Mouse (Mus musculus): ENCODE results near the gene Stard3. TPM values are rescaled to one million over a fixed set of nuclear protein-coding genes. Genes with fewer than 3 reads are reported as not detected.
A peak's percentile ranks its signal among the peaks of the same experiment; 100 is the strongest.

The Stard3 gene
- total RNA-seq, 1 experiment from 2014 or later: 14.2 TPM

DNA sequence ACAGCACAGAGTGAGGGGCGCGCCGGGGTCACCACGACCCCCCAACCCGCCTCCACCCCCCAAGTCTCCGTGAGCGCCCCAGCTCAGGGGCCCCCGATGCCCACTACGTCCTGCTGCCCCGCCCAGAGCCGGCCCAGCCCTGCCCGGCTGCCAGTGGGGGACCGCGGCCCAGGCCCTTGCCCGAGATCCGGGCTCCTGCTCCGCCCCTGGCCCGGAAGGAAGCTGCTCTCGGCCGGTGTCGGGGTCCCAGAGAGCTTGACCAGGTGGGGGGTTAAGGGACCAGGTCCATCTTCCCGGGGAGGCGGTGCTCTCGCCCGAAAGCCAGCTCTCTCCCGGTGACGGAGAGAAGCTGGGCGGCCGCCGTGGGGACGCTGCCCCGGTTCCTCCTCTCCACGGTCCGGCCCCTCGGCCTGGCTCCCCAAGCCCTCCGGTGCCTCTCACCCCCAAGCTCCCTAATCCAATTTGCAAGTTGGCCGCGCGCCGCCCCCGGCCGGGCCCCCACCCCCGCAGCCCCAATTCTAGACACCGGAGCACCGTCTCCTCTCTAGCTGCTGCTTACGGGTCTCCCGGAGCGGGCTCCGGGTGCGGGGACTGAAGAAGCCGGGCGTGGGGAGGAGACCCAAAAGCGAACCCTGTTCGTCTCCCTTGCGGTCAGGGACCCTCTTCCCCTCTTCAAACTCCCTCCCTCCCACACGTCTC is 29.6 kb upstream of the Stard3 start:
- ATAC-seq (replicated peaks; ENCODE audit: low read depth, poor library complexity, severe bottlenecking): no peak

DNA sequence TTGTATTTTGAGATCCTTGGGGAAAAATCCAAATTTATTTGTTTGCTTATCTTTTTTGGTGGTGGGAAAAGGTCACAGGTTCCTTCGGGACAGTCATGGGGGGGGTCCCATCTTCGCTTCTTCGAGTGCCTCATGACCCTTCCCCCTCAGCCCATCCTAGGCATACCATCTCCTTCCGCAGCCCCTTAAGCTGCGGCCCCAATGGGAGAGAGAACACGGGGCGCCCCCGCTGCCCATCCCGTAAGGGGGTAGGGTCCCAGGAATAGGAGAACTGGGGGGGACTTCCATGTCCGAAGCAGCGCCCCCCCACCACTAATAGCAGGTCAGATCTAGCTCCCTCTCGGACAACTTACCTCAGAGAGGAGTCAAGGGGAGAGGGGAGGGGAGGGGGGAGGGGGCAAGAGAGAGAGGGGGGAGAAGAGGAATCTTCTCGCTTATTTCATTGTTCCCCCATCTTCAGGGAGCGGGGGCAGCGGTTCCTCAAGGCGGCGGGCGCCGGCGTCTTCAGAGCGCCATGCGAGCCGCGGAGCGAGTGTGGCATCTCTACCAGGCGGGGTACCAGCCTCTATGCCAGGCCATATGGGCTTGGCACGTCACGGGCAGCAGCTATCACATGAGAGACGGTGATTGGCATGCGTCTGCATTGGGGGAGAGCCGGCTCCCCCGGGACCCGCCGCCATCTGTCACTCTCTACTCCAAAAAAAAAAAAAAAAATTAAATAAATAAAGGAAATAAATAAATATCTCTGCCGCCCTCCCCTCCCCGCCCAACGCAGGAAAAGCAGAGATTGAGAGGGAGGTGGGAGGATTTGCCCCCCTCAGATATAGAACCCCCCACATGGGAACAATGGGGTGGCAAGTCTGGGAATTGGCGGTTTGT is 28.8 kb upstream of the Stard3 start, which contains the start of gene Neurod2:
TSS of gene Neurod2 (minus strand) at position 568 of the 879 bp plus-strand sequence.
- ATAC-seq (replicated peaks; ENCODE audit: low read depth, poor library complexity, severe bottlenecking): no peak

DNA sequence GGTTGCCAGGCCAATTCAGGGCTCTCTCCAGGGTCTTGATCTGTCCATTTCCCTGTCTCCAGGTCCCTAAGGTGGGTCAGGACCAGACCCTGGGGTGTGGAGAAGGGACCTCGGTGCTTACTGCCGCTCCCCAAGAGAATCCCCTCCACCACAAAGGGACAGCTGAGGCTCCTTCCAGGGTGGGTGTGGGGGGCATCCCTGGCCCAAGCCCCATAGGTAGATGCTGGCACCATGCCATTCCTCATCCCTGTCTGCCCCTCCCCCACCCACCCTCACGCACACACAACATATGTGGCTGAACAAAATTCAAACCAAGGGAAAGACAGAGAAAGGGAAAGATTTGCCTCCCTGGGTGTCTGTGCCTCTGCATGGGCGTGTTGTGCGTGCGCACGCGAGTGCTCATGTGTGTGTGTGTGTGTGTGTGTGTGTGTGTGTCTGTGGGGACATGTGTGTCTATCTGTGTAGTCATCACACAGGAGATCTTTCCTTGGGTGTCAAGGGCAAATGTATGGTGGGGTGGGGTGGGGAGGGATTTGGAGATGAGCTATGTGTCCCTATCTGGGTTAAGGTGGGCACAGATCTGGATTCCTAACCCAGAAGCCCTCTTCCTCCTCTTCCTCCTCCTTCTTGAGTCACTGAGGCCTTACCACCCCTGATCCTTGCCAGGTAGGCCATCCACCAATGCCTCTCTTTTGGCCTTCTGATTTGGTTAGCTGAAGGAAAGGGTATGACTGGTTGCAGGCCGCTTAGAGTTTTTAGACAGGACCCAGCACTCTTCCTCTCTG is 28.0 kb upstream of the Stard3 start:
- no peak for ATAC-seq (replicated peaks; ENCODE audit: low read depth, poor library complexity, severe bottlenecking)

DNA sequence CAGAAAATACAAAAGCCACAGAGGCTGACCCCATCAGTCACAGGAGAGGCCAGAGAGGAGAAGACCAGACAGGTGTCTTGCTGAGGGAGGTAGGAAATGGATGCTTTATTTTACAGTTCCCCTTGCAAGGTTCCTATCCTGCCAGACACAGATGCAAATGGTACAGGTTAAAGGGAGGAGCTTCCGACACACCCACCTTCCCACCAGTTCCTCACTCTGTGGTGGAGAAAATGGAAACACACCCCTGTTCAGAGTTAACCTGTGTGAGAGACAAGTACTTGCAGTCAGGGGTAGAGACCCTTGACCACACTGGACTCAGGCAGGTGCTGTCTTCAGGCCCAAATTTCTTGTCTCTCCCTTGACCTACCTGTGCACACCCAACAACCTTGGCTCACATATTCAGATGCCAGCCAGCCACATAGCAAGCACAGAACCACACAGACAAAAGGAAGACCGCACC is 27.4 kb upstream of the Stard3 start:
- no peak for ATAC-seq (replicated peaks; ENCODE audit: low read depth, poor library complexity, severe bottlenecking)

DNA sequence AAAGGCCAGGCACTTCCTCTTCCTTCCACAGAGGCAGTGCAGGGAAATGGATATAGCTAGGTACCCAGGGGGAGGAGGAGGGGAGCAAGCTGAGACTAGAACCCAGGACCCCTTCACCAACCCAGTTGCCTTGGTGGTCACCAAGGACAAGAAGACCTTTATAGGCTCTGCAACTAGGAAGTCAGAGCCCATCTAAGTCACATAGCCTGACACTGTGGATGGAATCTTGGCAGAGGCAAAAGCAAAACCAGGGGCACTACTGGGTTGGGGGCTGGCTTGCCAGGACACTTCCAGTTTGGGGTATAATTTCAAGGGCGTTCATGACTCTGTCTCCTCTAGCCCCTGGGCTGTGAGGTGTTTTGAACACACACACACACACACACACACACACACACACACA is 26.8 kb upstream of the Stard3 start:
- no peak for ATAC-seq (replicated peaks; ENCODE audit: low read depth, poor library complexity, severe bottlenecking)

DNA sequence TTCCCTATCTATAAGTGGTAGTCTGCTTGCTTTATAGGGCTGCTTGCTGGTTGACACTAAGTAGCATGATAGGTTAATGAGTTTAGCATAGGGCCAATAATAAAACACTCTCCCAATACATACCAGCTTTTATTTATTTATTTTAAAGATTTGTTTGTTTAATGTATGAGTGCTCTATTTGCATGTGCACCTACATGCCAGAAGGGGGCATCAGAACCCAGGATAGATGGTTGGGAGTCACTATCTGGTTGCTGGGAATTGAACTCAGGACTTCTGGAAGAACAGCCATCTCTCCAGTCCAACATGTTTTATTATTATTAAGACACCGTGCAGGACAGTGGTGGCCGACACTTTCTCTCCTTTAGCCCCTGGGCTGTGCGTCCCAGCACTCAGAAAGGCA is 26.0 kb upstream of the Stard3 start:
- no peak for ATAC-seq (replicated peaks; ENCODE audit: low read depth, poor library complexity, severe bottlenecking)

DNA sequence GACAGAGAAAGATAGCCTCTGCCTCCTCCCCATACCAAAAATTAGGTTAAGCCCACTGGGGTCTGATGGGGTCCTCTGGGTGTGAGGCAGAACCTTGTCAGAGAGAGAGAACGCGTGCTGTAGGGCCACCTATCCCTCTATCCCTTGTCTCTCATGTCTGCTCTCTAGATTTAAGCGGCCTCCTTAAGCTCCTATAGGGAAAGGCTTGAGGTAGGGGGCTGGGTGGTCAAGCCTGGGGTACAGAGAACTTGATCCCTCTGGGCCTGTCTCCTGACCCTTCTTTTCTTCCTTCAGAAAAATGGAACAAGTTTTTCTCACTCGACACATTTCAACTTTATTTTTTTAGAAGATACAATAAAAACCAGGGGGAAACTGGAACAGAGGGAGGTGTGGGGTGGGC is 25.3 kb upstream of the Stard3 start:
- ATAC-seq (replicated peaks; ENCODE audit: low read depth, poor library complexity, severe bottlenecking): no peak

DNA sequence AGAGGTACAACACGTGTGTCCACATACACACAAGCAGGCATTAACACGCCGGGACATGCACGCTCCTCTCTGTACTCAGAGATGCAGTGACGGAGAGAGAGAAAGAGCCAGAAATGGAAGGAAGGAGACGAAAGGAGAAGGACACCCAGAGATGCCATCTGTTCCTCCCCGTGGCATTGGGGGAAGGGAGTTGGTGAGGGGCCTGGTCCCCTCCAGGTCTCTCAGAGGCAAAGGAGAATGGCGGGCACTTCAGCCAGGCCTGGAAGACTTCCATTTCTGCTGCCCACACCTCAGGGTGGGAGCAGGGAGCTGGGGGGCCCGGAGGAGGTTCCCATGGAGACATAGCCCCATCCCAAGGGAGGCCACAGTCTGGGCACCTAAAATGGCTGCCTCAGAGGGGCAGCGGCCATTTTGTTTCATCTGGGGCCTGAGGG is 24.9 kb upstream of the Stard3 start:
- no peak for ATAC-seq (replicated peaks; ENCODE audit: low read depth, poor library complexity, severe bottlenecking)

DNA sequence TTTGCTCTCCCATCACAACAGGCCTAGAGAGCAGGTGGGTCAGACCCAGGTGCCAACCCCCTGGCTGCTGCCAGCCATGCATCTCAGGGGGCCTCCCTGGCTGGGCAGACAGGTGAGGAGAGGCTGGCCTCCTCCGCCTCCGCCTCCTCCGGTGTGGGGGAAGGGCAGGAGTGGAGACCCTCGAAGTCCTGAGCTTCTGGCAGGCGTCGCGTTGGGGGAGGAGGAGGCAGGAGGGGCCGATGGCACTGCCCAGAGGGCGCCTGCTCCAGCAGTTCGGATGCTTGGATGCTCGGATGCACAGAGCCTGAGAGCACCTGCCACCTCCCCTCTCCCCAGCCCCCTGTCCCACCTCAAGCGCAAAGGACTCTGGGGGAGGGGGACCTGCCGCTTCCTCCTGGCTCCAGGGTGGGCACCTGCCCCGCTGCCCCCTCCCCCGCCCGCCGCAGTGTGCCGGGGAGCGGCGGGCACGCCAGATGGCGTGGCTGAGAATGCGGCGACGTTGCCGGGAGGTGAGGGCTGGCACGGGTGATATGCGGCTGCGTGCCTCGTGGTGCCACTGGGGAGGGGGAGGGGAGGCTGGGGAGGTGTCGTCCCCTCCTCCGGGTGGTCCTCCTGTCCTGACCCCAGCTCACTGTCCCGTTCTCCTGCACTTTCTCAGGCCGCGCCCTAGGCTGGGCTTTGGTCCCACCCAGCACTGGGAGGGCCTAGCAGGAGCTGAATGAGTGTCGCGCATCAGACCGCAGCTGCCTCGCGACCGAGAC is 24.0 kb upstream of the Stard3 start:
- no peak for ATAC-seq (replicated peaks; ENCODE audit: low read depth, poor library complexity, severe bottlenecking)

DNA sequence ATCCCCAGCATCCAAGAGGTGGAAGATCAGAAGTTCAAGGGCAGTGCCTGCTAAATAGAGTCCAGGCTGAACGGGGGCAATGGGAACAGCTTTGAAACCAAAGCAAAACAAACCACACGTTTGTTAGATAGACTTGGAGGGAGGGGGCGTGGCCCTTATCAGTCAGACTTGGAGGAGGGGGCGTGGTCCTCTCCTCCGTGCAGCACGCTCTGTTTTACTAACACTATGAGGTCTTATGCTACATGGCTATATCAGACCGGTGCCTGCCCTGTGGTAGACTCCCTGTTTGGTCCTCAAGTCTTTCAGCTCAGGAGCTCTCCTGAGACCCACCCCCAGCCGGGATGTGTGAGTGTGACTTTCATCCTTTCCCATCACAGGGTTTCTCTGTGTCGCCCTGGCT is 22.9 kb upstream of the Stard3 start:
- ATAC-seq (replicated peaks; ENCODE audit: low read depth, poor library complexity, severe bottlenecking): peak; percentile 41

DNA sequence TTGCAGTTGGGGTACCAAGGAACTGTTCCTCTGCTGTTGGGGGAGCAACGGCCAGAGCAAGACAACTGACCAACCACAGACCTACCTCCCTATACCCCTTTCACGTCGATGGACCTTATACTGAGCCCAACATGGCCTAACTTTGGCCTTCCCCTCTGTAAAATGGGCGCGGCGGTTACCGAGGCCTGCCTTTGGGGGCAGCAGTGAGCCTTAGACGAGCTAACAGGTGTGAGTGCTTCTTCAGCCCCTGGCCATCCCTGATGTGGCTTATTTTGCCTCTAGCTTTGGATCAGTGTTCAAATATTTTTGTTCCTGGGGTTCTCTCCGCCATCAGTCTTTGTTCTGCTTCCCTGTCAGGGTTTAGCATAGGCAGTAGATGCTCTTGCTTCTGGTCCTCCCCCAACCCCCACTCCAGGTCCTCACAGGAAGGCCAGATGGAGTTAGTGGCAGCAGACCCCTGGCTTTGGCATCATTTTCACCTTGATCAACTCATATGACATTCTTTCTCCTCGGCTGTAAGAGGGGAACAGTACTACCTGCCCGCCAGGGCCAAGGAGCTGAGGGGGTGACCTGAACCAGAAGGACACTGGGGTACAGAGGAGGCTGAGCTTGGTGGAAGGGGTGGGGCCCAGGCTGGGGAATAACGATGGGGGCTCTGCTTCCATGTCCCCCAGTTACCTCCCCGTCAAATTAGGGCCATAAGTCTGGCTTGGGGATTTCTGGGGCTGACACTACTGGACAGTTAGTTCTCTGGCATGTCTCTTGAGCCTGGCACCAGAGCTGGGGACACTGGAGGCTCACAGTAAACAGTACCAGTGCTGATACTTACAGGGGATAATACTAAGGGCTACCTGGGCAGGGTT is 21.7 kb upstream of the Stard3 start:
- no peak for ATAC-seq (replicated peaks; ENCODE audit: low read depth, poor library complexity, severe bottlenecking)

DNA sequence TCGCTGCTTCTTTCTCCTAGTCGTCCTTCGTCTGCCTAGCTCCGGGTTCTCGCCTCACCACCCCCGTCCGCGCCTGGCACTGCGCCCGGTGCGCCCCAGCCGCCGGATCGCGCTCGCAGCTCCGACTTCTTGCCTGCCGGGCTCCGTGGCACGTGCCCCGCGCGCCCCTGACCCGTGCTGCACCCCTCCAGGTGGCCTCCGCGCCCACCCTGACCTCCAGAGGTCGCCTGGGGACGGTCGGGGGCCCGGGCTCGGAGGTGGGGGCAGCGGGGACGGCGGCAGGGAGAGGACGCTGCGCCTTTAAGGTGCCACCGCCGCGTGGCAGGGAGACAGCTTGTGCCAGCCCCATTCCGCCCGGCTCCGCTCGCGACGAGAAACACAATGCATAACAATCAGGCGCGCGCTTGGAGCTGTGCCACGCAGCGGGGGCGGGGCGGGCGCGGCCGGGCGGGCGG is 19.6 kb upstream of the Stard3 start:
- no peak for ATAC-seq (replicated peaks; ENCODE audit: low read depth, poor library complexity, severe bottlenecking)

DNA sequence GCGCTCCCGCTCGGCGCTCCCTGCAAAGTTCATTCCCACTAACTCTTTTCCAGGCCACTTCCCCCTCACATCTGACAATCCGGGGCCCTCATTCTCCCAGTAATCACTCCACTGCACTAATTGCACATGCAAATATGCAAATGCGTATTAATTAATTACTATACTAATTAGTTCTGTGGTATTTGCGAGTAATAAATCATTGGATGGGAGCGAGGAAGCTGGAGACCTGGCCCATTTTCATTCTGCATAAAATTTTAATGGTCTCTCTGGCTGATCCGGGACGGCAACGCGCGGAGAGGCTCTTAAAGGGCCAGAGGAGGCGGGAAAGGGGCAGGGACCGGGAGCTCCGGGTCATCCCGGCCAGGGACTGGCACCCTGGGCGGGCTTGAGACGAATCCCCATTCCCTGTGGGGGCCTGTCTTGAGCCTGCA is 19.1 kb upstream of the Stard3 start:
- ATAC-seq (replicated peaks; ENCODE audit: low read depth, poor library complexity, severe bottlenecking): no peak

DNA sequence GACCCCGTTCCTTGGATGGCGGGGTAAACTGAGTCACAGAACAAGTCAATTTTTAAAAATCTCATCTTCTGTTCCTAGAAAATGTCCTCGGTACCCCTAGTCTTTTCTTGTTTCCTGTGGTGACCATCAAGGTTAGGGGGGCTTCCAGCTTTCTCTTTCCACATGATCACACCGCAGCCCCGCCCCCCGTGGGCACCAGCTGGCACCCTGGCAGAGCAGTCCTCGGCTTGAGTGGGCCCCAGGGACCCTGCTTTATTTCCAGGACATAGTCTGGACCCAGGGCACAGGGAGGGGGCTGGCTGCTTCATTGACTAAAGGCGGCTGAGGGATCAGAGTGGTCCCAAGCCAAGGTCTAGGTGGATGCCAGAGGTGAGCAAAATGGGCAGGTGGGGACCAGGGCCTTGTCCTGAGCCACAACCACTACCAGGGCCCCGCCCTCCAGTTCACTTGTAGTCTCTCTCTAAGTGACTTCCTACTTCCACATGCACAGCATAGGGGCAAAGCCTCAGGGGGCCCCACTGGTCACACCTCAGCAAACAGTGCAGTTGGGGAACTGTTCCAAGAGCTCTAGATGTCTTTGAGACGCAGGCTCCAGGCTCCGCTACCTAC is 18.4 kb upstream of the Stard3 start:
- no peak for ATAC-seq (replicated peaks; ENCODE audit: low read depth, poor library complexity, severe bottlenecking)

DNA sequence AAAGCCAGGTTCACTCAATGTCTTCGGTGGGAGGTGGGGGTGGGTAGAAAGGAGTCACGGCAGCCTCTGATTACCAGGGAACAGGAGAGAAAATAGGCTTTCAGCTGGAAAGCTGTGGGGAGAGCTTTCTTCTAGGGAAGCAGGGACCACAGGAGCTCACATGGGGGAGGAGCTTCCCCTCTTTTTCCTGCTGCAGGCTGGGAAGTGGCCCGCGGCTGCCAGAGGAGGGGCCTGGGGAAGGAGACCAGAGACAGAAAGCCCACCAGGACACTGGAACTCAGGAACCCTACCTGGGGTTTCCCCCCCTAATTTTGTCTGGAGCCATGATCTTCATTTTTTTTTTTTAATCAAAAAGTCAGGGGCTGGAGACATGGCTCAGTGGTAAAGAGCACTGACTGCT is 17.6 kb upstream of the Stard3 start:
- ATAC-seq (replicated peaks; ENCODE audit: low read depth, poor library complexity, severe bottlenecking): no peak

DNA sequence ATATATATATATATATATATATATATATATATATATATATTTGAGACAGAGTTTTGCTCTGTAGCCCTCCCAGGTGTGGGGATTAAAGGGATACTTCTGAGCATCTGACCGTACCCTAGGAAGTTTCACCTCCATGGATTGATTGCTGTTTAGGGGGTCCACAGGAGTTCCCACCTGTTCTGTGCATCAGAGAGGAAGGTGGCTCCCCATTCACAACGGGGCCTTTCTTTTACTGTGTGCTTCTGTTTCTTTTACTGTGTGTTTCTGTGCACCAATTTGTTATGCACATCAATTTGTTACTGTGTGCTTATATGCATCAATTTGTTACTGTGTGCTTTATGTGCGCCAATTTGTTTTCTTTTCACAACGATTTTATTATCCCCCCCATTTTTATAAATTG is 17.0 kb upstream of the Stard3 start:
- no peak for ATAC-seq (replicated peaks; ENCODE audit: low read depth, poor library complexity, severe bottlenecking)

DNA sequence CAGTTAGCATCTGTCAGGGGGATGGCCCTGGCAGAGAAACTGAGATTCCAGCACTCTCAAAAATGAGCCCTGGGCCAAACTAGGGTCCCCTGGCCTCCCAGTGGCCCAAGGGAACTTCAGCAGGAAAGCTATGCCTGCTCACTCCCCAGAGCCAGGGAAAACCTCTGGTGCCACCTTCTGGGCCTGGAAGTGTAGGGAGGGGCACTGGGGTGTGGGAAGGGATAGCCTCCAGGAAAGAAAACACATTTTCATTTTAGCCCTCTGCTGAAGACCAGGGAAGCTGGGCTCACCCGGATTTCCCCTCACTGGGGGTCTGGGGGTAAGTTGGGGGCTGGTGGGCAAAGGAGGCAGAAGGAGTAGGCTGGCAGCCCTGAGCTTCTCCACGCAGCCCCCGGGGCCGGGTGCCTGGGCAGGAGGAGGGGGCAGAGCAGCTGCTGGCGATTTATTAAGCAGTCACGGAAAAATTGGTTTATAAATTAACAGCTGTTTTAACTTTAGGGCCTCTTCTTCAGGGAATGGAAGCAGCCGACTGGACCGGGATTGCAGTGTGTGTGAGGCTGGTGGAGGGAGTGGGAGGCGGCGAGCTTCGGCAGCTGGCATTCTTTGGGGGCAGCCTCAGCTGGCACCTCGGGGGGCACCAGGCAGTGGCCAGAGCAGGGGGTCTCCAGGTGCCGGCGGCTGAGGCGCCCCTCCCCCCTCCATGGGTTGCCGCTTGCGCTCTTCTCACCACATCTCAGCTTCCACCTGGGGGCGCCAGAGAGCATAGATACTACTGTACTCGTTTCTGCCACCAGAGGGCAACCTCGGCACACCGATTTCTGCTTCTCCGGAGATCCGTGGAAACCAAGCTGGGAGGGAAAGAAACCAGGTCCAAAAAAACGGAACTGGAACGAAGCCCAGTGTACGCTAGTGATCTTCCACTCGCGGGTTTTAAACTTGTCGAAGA is 15.9 kb upstream of the Stard3 start:
- ATAC-seq (replicated peaks; ENCODE audit: low read depth, poor library complexity, severe bottlenecking): peak; percentile 84

Measured in common myeloid progenitor, adult 5-6 weeks (primary cell).